Mouse (Mus musculus): ENCODE measurements at regions not wholly inside any gene's neighbourhood (a gene's known extent, or its start where the extent isn't known, plus 50 kb on each side); places are given as distances from the start of the nearest gene placed in this dataset.

DNA sequence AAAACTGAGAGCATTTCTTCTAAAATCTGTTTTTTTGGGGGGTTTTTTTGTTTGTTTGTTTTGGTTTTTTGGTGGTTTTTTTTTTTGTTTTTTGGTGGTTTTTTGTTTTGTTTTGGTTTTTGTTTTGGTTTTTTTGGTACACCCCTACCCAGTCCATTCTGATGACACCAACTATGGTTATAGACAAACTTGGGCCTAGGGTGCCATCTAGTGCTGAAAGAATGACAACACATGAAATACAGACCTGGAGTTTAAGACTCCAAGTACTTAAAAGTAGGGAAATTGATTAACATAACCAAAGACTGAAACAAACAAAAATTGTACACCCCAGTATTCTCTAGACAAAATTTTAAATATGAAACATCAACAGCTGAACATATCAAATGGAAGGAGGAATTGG is 76.0 kb upstream of the Ano5 start:
- no peak for ATAC-seq (ENCODE audit: insufficient number of reproducible peaks, insufficient read depth, low FRiP score, low read depth)
- Histone ChIP-seq H3K9ac (ENCODE audit: low read length) (no peak overlapping the region), H3K9me3 (ENCODE audit: control insufficient read depth, low read length) (no peaks in the 10 kb centered on the region), H3K4me1 (ENCODE audit: control insufficient read depth in 2 of 2, insufficient read depth in 2 of 2, low read length in 2 of 2) (no peaks in the 10 kb centered on the region), H3K27me3 (ENCODE audit: control insufficient read depth, insufficient read depth, low read length) (no peaks in the 10 kb centered on the region), H3K27ac (replicated peaks in 1 of 2; ENCODE audit: control insufficient read depth in 1 of 2, insufficient read depth in 1 of 2, low read depth in 2 of 2, low read length in 2 of 2) (no peak overlapping the region), H3K36me3 (ENCODE audit: control insufficient read depth, insufficient read depth, low read length) (no peaks in the 10 kb centered on the region), H3K4me2 (ENCODE audit: low read length) (no peak overlapping the region), H3K4me3 (ENCODE audit: control insufficient read depth in 1 of 2, insufficient read depth in 1 of 2, low read depth in 1 of 2, low read length in 2 of 2) (no peak overlapping the region)

DNA sequence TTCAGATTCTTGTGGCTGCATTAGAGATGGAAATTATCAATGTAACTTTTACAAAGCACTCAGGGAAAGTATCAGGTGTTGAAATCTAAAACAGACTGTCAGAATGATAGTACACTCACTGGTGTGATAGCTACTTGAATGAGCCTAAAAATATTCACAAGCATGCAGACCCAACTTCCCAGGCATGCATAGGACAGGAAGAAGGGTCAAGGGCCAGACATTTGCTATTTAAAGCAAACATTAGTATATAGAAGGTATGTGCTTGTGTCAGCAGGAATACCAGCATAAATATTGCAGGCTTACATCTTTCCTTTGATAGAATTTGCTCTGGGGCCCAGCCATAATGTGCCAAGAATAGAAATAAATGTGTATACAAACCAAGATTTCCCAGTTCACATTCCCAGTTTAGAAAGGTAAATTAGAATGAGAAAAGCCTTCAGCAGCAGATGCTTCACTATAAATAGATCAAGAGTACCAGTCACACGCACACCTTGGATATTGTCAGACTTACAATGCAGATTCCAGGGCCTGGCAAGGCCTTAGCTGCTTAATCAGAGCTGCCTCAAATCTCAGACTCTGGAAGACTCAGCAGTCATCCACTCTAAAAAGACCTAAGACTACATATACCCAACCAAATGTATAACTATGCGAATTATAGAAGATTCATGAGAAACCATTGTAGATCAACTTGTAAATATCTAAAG is 55.7 kb upstream of the Ano5 start:
- Histone ChIP-seq H3K9ac (ENCODE audit: low read length) (no peak overlapping the region), H3K36me3 (ENCODE audit: control insufficient read depth, insufficient read depth, low read length) (no peaks in the 10 kb centered on the region), H3K4me1 (ENCODE audit: control insufficient read depth in 2 of 2, insufficient read depth in 2 of 2, low read length in 2 of 2) (peaks cover 2 to 3% of the 10 kb centered on the region in 2 experiments; a peak in 2 of 4 replicates), H3K4me2 (ENCODE audit: low read length) (peak overlapping the region; percentile 19), H3K27ac (replicated peaks in 1 of 2; ENCODE audit: control insufficient read depth in 1 of 2, insufficient read depth in 1 of 2, low read depth in 2 of 2, low read length in 2 of 2) (peak overlapping the region; percentile 69 to 70; a peak in 3 of 4 replicates), H3K27me3 (ENCODE audit: control insufficient read depth, insufficient read depth, low read length) (no peaks in the 10 kb centered on the region), H3K4me3 (ENCODE audit: control insufficient read depth in 1 of 2, insufficient read depth in 1 of 2, low read depth in 1 of 2, low read length in 2 of 2) (no peak overlapping the region), H3K9me3 (ENCODE audit: control insufficient read depth, low read length) (no peaks in the 10 kb centered on the region)
- ATAC-seq (ENCODE audit: insufficient number of reproducible peaks, insufficient read depth, low FRiP score, low read depth): no peak; the same call in 1 of the 2 replicates
- WGBS: 51% methylated on average over 2 of the region's 2 CpGs

DNA sequence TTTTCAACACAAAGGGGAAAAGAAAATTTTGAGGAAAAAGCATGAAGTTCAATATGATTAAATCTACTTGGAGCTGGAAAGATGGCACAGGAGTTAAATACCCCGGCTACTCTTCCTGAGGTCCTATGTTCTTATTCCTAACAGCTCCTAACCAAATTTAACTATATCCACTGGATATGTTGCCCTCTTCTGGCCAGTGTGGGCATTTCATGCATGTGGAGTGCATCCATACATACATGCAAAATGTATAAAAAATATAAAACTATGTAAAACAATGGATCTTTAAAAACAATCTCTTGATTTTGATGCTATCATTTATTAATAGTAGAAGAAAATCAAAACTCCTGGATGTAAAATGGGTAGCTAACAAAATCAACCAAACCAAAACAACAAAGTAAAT is 52.1 kb upstream of the Ano5 start:
- no peaks in the 10 kb centered on the region for H3K27me3 ChIP-seq (ENCODE audit: control insufficient read depth, insufficient read depth, low read length)
- H3K9me3 ChIP-seq (ENCODE audit: control insufficient read depth, low read length): no peaks in the 10 kb centered on the region
- peaks cover 2 to 3% of the 10 kb centered on the region in 2 experiments; a peak in 2 of 4 replicates for H3K4me1 ChIP-seq (ENCODE audit: control insufficient read depth in 2 of 2, insufficient read depth in 2 of 2, low read length in 2 of 2)
- WGBS: 85% methylated on average over 1 of the region's 1 CpGs
- no peak overlapping the region for H3K4me3 ChIP-seq (ENCODE audit: control insufficient read depth in 1 of 2, insufficient read depth in 1 of 2, low read depth in 1 of 2, low read length in 2 of 2)
- H3K4me2 ChIP-seq (ENCODE audit: low read length): no peak overlapping the region
- no peak overlapping the region for H3K27ac ChIP-seq (replicated peaks in 1 of 2; ENCODE audit: control insufficient read depth in 1 of 2, insufficient read depth in 1 of 2, low read depth in 2 of 2, low read length in 2 of 2)
- H3K9ac ChIP-seq (ENCODE audit: low read length): no peak overlapping the region
- H3K36me3 ChIP-seq (ENCODE audit: control insufficient read depth, insufficient read depth, low read length): no peaks in the 10 kb centered on the region
- no peak for ATAC-seq (ENCODE audit: insufficient number of reproducible peaks, insufficient read depth, low FRiP score, low read depth)

Data from heart, embryonic 14.5 days (tissue).